Mouse (Mus musculus): ENCODE data around the gene AY074887.

DNA sequence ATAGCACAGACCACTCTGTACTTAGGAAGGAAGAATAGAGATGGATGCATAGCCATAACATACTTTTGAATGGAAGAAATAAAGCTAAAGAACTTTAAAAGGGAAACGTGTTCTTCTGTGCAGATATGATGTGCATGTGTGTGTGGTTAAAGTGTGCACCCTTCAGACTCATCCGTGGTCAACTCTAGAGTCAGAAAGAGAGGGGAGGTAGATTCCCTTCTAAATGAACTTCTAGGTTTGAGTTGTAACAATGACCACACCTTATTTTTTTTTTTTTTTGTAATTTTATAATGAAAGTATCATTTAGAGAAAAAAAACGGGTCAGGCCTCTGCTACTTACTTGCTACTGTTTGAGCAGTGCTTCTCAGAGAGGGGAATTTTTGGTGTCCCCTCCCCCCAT is 39.6 kb upstream of the AY074887 start:
- TF ChIP-seq CTCF (IDR thresholded peaks at IDR 0.05; ENCODE audit: insufficient read depth, low read length): no peak
- no peak for TF ChIP-seq POLR2A (IDR thresholded peaks at IDR 0.05; ENCODE audit: borderline replicate concordance, extremely low read depth, low read depth, low read length)
